Mouse (Mus musculus) bone marrow, adult 2 months (tissue): ENCODE data around the gene Dynlt1f.
"Not testable (repeated sequence)": the region's sequence is repeated elsewhere in the genome, so short reads cannot be mapped to it uniquely, and the experiment has no call there.

Experiments used
- CTCF ChIP-seq: fragments of 200-500 bp; IDR thresholded peaks from 2 replicates; pipeline ENCODE4 v1.5.1; 2011; ENCODE audit warnings: low read length, control low read depth; ENCODE audit not compliant: control insufficient read depth, insufficient read depth
- POLR2A ChIP-seq: fragments of 200-500 bp; IDR thresholded peaks from 2 replicates; pipeline ENCODE4 v1.6.1; 2011; ENCODE audit warnings: low read depth, mild to moderate bottlenecking, control low read depth, low read length, borderline replicate concordance; ENCODE audit not compliant: control insufficient read depth

GRCm38 (mm10) chr17:6619271-6619670, 36.4 kb downstream of the Dynlt1f start:
- not testable (repeated sequence) for TF ChIP-seq POLR2A, CTCF
